Mouse (Mus musculus) cortical plate, adult 2 months (tissue): ENCODE results near the gene Orc6.

Experiments
- CTCF ChIP-seq: fragments of 200-500 bp; IDR thresholded peaks from 2 replicates; pipeline ENCODE4 v1.5.1; 2011; ENCODE audit warnings: mild to moderate bottlenecking, control low read depth, low read length; ENCODE audit not compliant: insufficient read depth; ENCODE audit errors: extremely low read depth
- POLR2A ChIP-seq: fragments of 200-500 bp; IDR thresholded peaks from 2 replicates; pipeline ENCODE4 v1.6.1; 2011; ENCODE audit warnings: mild to moderate bottlenecking, low read length, control low read depth; ENCODE audit not compliant: insufficient read depth; ENCODE audit errors: extremely low read depth

- TF ChIP-seq POLR2A (no peak), CTCF (no peak)
These were observed 22.5 kb downstream of the Orc6 start for GRCm38 (mm10) chr8:85321981-85322380.
